Mouse (Mus musculus): ENCODE measurements around the gene Dynlt1c. TPM values are rescaled to one million over a fixed set of nuclear protein-coding genes. Genes with fewer than 3 reads are reported as not detected.
"Not testable (repeated sequence)": the region's sequence is repeated elsewhere in the genome, so short reads cannot be mapped to it uniquely, and the experiment has no call there.

Gene Dynlt1c
- polyA plus RNA-seq, 1 experiment = 23.3 TPM

DNA sequence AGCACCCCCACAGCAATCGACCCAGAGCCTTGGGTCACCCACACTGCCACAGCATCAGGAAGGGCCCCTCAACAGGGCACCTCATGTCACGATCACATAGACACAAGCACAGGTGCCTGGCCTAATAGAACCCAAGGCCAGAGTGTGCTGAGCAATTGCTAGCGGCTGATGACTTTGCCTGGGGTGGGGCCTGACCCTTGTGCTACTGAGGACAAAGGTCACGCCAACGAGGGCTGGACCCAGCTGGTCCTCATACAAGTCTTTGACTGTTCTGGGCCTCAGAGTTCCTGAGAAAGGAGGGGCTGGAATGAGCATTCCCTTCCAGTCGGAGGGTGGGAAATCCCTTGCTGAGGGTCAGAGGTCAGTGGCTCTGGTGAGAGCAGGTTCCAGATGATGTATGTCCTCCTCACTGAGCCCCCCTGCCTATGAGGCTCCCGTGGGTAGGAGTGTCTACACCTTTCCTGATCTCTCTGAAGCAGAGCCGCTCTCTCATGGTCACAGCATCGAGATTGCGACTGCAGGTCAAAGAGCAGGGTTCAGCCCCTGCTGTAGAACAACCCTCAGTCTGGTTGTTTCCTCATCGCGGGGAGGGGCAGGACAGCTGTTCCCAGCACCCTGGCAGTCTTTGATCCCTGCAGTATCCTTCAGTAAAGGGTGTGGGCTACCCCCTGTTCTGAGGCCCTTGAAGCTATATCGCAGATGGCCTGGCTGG lies 16.4 kb downstream of the Dynlt1c start:
- DNase-seq (ENCODE audit: extremely low spot score in 1 of 2, low spot score in 1 of 2) = not testable (repeated sequence)

DNA sequence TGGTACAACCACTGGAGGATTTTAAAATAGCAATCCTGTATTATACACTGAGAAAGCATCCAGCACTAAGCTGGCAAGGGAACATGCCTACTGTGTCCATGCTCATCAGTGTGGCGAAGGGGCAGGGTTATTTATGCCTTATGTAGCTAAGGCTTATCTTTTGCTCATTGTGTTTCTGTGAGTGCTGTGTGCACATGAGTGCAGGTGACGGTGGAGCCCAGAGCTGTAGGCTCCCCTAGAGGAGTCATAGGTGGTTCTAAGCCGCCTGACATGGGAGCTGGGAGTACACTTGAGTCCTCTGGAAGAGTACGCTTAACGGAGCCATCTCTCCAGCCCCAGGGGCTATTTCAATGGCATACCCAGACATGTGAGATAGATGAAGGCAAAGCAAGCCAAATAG lies 17.8 kb downstream of the Dynlt1c start:
- not testable (repeated sequence) for DNase-seq (ENCODE audit: extremely low spot score in 1 of 2, low spot score in 1 of 2)

- not testable (repeated sequence) for DNase-seq (ENCODE audit: extremely low spot score in 1 of 2, low spot score in 1 of 2)
Observed at GRCm38 (mm10) chr17:6620035-6620434, 18.6 kb downstream of the Dynlt1c start.

- DNase-seq (ENCODE audit: extremely low spot score in 1 of 2, low spot score in 1 of 2) = not testable (repeated sequence)
Observed at GRCm38 (mm10) chr17:6620730-6621451, 19.4 kb downstream of the Dynlt1c start.

DNA sequence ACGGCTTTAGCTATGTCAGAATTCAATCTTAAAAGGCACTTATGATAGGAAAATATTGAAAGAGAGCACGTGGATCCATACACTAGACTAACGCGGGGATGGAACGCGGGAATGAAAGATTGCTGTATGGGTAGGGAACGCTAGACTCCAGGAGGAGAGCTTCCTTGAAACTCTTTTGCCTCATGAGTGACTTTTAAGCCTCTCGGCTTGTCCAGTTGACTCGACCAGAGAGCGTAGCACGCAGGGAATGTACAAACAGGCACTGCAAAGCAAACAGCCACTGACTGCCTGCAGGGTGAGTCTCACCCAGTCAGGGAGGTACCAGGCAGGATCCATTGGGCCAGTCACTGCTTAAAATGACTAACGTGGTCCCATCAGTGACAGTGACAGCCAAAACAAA lies 20.5 kb downstream of the Dynlt1c start:
- DNase-seq (ENCODE audit: extremely low spot score in 1 of 2, low spot score in 1 of 2) = not testable (repeated sequence)

GRCm38 (mm10) chr17:6624926-6625558 lies 23.6 kb downstream of the Dynlt1c start:
- not testable (repeated sequence) for DNase-seq (ENCODE audit: extremely low spot score in 1 of 2, low spot score in 1 of 2)

DNA sequence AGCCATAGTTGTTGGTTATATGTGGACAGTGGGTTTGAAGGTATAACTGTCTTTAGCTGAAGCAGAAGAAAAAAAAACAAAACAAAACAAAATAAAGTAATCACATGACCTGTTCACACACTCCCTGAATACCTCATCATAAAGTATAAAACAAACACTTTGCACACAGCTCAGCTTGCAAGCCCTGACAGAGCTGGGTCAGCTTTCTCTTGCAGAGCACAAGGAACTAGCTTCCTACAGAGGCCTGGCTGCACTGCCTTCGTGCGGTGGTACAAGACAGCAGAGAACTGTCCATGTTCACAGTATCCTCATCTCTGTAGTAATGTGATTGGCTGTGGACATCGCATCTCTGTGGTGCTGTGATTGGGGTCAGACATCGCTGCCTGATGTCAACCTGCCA lies 28.9 kb downstream of the Dynlt1c start:
- DNase-seq (ENCODE audit: extremely low spot score in 1 of 2, low spot score in 1 of 2) = not testable (repeated sequence)

- DNase-seq (ENCODE audit: extremely low spot score in 1 of 2, low spot score in 1 of 2) = not testable (repeated sequence)
Observed at GRCm38 (mm10) chr17:6632850-6633249, 31.4 kb downstream of the Dynlt1c start.

DNA sequence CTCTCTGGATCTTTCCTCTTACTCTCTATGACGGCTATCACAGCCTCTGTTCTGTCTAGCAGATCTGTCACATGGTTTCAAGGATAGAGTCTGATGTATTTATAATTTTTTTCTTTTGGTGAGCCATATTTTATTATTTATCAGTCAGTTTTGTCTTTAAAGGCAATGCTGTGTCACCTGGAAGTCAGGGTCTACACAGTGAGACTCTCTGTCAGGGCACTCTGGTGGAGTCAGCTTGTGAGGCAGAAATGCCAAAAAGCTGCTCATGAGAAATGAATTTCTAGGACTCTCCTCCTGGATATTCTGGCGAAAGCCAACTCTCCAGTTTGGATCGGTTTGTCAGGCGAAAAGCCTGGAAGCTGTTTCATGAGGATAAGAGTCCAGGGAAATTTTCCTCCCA lies 34.3 kb downstream of the Dynlt1c start:
- DNase-seq (ENCODE audit: extremely low spot score in 1 of 2, low spot score in 1 of 2) = not testable (repeated sequence)

- no peak for DNase-seq (ENCODE audit: extremely low spot score in 1 of 2, low spot score in 1 of 2)
Observed at GRCm38 (mm10) chr17:6636861-6637260, 35.4 kb downstream of the Dynlt1c start.

DNA sequence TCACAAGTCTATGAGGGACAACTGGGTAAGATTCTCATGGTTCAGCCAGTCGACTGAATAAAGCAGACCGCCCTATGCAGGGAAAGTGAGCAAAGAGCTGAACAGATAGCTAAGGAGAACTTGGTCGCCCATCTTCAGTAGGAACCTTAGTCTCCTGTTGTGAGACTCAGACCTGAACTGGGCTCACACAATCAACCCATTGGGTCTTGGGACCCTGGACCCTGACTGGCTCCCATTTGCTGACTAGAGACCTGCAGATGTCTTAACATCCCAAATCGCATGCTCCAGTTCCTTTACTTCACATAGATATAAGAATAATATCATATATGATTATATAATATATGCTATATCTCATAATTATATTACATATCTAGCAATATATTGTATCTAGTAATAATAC lies 36.0 kb downstream of the Dynlt1c start:
- not testable (repeated sequence) for DNase-seq (ENCODE audit: extremely low spot score in 1 of 2, low spot score in 1 of 2)

DNA sequence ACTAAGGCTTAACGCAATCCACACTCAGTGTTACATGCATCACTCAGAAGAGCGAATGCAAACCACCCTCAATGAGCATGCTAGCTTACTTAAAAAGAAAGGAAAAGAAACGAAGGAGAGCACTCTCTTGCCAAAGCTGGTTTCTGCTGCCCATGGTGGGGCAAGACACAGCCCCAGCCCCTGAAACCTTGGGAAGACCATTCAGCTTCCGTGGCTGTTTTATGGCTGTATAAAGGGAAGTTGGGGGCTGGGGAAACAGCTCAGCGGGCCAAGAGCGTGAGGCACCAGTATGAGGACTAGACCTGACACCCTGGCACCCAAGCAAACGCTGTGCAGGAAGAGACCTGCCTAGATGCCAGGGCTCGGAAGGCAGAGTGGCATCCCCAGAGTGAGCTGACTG lies 37.0 kb downstream of the Dynlt1c start:
- not testable (repeated sequence) for DNase-seq (ENCODE audit: extremely low spot score in 1 of 2, low spot score in 1 of 2)

- DNase-seq (ENCODE audit: extremely low spot score in 1 of 2, low spot score in 1 of 2) = not testable (repeated sequence)
Observed at GRCm38 (mm10) chr17:6639486-6639885, 38.0 kb downstream of the Dynlt1c start.

DNA sequence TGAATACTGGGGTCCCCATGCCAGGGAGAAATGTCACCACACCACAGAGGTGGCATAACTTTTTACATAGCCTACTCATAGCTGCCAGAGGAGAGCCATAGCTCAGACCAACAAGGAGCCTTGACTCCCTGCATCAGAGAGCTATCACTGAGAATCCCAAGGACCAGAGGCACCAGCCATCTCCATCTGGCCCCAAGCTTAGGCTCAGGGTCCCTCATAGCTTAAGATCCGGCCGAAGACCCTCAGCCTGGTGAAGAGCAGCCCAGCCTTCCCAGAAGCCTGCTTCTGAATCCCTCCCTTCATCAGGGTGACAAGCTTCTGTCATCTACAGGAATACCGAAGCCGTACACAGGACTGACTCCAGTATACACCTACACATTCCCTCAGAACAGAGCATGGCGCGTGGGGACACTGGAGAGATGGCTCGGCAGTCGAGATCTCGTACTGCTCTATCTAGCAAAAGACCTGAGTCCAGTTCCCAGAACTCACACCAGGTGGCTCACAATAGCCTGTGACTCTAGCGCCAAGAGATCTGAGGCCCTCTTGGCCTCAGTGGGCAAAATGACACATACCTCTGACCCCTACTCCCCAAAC lies 38.7 kb downstream of the Dynlt1c start:
- not testable (repeated sequence) for DNase-seq (ENCODE audit: extremely low spot score in 1 of 2, low spot score in 1 of 2)

GRCm38 (mm10) chr17:6640771-6641429 lies 39.4 kb downstream of the Dynlt1c start:
- not testable (repeated sequence) for DNase-seq (ENCODE audit: extremely low spot score in 1 of 2, low spot score in 1 of 2)

GRCm38 (mm10) chr17:6644210-6644609 lies 42.7 kb downstream of the Dynlt1c start:
- not testable (repeated sequence) for DNase-seq (ENCODE audit: extremely low spot score in 1 of 2, low spot score in 1 of 2)

- DNase-seq (ENCODE audit: extremely low spot score in 1 of 2, low spot score in 1 of 2) = not testable (repeated sequence)
Observed at GRCm38 (mm10) chr17:6644673-6645072, 43.2 kb downstream of the Dynlt1c start.

- DNase-seq (ENCODE audit: extremely low spot score in 1 of 2, low spot score in 1 of 2) = not testable (repeated sequence)
Observed at GRCm38 (mm10) chr17:6645668-6646067, 44.2 kb downstream of the Dynlt1c start.

DNA sequence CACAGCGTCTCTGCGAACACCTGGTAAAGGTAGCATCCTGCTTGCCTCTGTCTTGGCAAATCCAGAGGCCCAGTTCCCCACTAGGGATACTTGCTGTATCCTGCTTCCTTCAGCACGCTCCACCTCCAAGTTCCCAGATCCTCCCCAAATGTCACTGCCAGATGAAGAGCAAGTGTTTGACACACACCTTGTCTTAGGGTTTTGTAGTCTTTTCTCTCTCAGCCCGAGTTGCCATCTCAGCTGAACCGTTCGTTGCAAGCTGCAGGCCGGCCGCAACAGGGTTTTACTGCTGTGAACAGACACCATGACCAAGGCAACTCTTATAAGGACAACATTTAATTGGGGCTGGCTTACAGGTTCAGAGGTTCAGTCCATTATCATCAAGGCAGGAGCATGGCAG lies 45.4 kb downstream of the Dynlt1c start:
- not testable (repeated sequence) for DNase-seq (ENCODE audit: extremely low spot score in 1 of 2, low spot score in 1 of 2)

DNA sequence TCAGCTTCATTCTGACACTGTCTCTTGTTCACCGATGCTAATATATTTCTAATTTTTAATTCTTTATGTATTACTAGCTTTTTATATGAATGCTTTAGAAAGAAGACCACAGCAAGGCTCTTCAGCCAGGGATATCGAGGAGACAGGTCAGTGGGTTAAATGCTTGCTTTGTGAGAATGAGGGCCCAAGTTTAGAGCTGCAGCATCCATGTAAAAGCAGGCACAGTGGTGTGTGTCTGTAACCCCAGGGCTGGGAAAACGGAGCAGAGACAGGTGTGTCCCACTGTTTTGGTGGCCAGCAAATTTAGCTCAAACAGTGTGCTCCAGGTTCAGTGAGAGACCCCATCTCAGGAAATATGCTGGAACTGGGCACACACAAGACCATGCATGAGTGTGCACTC lies 46.0 kb downstream of the Dynlt1c start:
- not testable (repeated sequence) for DNase-seq (ENCODE audit: extremely low spot score in 1 of 2, low spot score in 1 of 2)

Data from frontal cortex, adult 2 months (tissue).